Mouse (Mus musculus) C2C12 (cell line): ENCODE results near the gene Olfm3.

Experiments
- CTCF ChIP-seq: IDR thresholded peaks from one replicate; pipeline ENCODE4 v1.5.1; 2011; ENCODE audit not compliant: control insufficient read depth, insufficient read depth, insufficient read length
- USF1 ChIP-seq: IDR thresholded peaks from one replicate; pipeline ENCODE4 v1.6.1; 2011; ENCODE audit warnings: low read depth, mild to moderate bottlenecking, control low read depth, moderate library complexity

GRCm38 (mm10) chr3:114920102-114920501, 16.2 kb downstream of the Olfm3 start:
- TF ChIP-seq CTCF (no peak), USF1 (no peak)
